Mouse (Mus musculus) frontal cortex, postnatal 36 days (tissue): ENCODE measurements around the gene Srrd.

Experiments
- DNase-seq, 2 experiments: peaks; one replicate each; pipeline ENCODE4 v3.0.0; 2022; ENCODE audit warnings: low spot score in 2 of 2

Gene Srrd

DNA sequence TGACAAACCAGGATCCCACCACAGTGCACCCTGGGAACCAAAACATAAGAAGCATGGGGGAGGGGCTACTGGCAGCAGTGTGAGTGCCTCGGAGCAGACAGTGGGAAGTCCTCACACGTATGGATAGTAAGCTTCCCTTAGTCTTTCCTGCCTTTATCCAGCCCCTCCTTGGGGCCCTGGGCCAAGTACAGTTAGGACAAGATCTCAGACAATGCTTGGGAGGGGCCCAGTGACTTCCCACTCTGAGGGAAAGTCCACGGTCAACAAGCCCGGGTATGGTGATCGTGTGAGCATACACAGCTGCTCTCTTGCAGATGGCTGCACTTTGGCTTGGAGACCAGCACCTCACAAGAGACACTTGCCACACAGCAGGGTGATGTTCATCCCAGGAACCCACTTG is 25.5 kb downstream of the Srrd start:
- no peak for DNase-seq

DNA sequence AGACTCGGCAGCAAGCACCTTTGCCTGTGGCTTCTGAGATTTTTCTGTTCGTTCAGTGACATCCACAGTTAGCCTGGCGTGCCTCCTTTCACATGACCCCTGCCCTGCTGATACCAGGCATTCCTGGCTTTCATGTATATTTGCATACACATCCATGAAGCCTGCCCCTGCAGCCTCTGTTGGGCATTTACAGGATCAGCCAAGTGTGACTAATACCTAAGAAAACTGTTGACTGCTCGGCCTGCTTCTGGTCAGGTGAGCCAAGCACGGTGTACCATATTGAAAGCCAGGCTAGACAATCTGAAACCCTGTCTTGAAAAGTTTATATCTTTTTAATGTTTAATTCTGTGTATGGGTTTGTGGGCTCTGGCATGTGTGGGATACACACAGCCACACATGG is 26.4 kb downstream of the Srrd start:
- DNase-seq, result no peak

DNA sequence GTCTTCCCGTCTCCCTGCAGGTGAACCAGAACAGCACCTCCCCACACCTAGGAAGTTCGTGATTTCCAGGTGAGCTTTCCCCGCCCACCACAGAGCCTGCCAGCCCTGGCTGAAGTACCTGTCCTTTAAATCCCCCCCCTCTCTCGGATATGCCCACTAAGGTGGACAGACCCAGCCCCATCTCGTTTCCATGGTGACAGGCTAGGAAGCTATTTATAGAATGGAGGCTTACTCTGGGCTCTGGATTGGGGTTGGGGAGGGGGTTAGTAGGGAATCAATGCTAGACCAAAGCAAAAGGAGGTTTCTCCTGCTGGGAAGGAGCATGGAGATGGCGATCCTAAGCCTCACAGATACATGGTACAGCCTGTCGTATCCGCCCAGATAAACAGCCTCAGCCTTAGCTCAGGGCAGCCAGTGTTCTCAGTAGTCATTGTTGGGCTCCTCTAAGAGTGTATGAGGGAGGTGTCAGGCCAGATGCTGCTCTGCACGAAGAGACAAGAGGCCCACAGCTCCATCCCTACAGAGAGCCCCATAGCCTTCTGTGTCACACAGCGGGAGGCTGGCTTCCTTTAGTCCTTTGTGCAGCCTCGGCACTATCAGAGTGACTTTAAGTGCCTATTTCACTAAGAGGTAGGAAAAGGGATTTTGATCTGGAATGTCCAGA is 29.5 kb downstream of the Srrd start:
- no peak for DNase-seq

DNA sequence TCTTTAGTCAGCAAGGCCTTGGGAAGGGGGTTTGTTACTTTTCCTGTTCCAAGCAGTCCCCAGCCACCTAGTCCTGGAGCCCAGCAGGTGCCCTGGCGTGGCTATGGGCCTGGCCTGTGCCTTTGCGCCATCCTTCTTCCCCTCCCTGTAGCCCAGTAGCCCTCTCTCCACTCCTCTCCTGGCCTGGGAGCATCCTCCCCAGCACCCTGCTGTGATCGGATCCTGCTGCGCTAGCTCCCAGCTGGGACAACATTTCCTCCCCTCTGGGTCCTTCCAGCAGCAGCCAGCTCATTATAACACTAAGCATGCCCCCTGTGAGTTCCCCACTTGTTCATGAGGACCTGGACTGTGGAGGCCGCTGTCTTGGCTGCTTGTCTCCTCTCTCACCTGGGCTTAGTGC is 37.0 kb downstream of the Srrd start:
- DNase-seq, result no peak

DNA sequence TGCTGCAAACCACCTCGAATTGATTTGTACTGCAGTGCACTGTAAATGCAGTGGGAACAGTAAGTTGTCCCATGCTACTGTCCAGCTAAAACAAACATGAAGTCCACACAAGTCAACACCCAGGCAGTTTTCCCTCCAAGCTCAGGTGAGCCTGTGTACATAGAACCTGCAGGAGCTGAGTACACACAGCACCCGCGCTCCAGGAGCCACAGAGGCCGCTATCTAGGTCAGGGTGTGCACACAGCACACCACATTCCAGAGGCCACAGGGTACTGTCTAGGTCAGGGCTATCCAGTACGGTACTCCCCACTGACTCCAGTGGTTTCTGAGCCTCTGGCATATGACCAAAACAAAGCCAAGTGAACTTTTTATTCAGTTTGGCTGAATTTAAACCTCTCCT is 40.5 kb downstream of the Srrd start:
- DNase-seq, result no peak

DNA sequence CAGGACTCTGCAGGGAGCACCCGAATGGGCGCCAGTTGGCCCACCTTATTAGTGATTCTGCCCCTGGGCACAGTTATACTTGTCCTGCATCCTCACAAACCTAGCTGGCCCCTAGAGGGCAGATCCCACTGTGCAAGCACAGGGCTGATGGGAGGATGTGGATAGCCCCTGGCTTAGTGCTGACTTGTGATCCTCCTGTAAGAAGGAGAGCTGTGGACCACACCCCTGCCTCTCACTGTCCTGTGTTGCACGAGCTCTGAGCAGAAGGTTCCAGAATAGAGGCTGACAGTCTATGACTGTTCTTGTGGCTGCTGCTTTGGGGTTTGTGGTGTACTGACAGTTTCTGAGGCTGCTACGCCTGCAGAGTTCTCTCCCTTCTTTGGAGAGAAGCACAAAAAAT is 41.1 kb downstream of the Srrd start:
- DNase-seq, result no peak

DNA sequence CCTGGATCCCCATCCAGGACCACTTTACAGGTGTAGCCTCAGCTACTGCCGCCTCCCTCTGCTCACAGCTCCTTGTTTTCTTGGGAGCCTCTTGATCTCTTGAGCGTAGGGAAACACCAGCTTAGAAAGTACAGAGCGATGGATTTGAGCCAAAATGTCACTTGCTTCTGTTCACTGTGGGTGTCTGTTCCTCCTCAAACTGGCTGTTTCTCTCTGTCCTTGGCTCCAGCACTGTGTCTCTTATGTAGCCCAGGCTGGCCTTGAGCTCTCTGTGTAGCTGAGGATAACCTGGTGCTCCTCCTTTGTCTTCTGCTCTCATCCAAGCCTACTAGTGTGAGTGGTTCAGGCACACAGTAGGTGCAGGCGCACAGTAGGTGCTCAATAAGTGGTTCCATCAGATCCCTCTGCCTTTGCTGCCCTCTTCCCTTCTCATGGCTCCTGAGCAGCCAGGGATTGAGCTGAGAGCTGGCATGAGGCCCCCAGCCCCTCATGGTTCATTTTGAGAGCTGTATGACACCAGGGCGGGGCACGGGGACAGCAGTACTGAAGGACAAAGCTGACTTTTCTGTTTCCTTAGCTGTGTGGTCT is 42.0 kb downstream of the Srrd start:
- DNase-seq, result no peak

DNA sequence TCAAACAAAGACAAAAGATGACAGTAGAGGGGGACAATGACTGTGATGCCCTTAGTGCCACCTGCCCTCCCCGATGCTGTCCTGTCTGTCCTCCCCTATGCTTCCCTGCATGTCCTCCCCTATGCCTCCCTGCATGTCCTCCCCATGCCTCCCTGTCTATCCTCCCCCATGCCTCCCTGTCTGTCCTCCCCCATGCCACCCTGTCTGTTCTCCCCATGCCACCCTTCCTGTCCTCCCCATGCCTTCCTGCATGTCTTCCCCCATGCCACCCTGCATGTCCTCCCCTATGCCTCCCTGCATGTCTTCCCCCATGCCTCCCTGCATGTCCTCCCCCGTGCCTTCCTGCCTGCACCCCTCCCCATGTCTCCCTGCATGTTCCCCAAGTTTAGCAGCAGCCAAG is 42.7 kb downstream of the Srrd start:
- no peak for DNase-seq

DNA sequence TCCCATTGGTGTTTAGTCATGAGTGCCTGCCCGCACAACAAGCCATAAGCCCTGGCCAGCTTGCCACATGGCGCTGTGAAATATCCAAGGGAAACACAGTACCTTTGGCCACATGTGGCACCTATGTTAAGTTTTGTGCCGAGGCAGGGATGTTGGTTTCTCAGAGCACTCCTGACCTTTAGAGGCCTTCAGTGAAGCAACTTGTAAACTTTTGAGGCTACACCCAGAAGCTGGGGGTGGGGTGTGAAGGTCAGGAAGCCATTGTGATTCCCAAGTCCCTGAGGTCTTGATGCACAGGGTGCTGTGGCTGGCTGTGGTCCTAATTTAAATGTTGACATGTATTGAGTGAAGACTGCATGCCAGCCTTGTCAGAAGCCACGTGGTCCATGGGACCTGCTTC is 43.4 kb downstream of the Srrd start:
- no peak for DNase-seq

DNA sequence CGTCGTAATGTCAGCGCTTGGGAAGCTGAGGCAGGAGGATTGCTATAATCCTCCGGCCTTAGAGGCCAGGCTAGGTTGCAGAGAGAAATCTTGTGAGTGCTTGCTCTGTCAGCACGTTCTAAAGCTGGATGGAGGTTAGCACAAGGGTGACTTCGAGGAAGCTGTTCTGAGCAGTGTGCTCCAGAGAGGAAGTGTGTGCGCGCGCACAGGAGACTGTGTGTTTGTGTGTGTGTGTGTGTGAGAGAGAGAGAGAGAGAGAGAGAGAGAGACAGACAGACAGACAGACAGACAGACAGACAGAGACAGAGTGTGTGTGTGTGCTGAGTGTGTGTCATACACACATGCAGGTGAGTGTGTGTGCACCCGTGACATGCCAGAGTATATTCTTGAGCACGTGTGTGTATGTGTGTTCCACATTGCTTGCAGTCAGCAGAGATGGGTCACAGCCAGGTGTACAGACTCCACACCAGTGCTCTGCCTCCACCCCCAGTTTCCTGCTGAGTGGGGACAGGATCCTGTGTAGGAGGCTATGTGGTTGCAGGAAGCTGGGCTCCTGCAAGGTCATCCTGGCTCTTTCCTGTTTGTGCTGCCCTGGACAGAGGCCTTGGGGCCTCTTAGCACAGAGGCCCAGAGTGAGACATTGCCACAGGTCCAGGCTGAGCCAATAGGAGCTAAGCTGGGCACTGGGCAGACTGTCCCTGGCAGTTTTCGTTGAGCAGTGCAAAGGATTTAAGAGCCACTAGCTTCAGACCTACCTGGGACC is 44.4 kb downstream of the Srrd start:
- no peak for DNase-seq

DNA sequence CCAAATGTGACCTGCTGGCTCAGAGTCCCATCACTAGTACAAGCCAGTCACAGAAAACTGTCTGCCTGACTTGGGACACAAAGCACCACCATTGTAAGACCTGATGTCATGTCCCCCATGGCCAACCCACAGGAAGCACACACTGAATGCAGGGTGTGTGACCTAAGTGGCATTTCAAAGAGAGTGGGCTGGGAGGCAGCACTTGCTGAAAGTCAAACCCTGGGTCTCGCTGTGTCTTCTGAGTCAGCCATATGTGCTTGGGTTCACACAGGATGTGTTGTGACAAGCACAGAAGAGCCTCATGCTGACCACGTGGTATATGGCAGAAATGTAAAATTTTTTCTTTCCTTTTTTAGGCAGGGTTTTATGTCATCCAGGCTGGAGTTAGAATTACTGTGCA is 45.6 kb downstream of the Srrd start:
- no peak for DNase-seq

DNA sequence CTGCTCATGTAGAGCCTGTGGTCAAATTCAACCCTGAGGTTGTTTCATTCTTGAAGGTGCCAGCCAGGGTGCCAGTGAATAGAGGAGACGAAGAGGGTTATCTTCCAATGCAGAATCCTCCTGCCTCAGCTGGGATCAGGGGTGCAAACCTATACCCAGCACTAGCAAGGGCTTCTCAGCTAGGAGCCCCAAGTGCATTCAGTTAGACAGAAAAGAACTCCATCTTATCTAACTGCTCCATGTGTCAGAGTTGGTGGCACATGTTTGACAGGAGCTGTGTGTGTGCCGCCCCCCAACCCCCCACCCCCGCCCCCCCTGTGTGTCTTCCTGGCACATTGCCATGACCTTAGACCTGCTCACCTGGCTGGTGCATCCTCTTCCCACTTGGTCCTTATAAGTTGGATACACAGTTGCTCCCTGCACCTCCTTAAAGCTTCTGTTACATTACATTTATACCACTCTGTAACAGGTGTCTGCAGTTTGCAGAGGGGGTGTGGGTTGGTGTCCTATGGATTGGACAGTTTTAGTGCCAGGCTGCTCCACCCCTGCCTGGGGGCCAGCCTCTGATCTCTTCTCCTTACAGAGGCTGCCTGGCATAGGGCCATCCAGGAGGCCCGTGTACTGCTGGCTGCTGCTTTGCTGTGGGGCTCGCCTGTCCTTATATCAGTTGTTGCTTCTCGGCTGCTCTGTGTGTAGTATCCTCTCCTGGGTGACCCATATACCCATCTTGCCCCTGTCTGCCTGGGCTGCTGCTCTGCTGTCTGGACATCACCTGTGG is 46.2 kb downstream of the Srrd start:
- no peak for DNase-seq

DNA sequence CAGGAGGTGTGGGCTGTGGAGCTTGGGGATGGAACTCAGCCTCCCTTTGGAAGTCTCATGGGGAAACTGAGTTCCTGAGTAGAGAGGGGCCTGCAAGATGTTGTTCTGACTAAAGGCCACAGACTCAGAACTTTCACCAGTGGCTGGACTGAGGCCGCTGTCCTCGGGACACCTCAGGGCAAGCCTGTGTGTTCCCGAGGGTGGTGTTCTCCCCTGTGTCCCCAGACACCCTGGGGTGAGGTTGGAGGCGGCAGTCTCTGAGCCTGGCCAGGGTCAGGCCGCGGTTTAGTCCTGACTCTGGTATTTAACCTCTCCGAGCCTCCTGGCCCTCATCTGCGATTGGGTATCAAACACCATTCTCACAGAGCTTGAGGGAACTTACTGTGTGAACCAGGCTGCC is 47.3 kb downstream of the Srrd start:
- DNase-seq, result no peak

DNA sequence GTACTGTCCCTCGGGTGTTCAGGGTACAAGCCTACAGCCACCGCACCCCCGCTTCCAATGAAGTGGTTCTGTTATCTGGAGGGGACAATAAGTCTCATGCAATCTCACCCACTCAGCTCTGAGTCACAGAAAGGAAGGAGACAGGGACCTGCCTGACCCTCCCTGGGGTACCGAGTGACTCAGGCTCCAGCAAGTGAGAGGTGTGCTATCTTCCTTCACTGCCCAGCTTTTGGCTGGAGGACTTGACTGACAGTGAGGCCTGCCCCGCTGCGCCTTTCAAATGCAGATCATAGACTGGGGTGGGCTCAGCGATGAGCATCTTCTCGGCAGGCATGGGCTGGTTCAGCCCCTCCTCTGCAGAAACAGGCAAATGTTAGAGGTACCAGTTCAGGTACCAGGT is 47.7 kb downstream of the Srrd start:
- no peak for DNase-seq

DNA sequence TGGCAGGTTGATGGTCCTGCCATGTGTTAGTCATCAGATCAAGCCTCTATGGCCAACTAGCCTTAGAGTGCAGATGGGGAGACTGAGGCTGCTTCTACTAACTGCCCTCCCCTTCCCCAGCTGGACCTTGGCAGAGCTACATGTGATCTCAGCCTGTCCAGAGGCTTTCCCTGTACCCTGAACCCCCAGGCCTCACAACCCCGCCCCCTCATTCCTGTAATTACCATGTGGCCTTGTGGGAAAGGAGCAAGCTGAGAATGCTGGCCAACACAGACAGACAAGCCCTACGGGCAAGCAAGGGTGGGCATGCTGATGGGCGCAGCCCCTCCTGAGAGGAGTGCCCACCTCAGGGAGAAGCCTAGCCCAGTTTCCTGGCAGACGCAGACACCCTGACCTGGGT is 48.1 kb downstream of the Srrd start:
- no peak for DNase-seq

DNA sequence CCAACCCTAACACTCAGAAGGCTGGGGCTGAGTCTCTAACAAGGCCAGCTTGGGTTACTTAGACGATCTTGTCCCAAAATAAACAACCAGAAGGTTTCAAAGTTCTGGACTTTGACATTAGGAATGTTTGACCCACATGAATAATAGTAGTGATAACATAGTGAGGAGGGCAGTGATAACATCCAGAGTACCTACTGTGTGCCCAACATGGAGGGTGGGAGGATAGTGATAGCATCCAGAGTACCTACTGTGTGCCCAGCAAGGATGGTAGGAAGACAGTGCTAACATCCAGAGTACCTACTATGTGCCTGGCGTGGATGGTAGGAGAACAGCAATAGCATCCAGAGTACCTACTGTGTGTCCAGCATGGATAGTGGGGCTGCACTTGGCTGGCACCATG is 49.0 kb downstream of the Srrd start:
- DNase-seq, result no peak

DNA sequence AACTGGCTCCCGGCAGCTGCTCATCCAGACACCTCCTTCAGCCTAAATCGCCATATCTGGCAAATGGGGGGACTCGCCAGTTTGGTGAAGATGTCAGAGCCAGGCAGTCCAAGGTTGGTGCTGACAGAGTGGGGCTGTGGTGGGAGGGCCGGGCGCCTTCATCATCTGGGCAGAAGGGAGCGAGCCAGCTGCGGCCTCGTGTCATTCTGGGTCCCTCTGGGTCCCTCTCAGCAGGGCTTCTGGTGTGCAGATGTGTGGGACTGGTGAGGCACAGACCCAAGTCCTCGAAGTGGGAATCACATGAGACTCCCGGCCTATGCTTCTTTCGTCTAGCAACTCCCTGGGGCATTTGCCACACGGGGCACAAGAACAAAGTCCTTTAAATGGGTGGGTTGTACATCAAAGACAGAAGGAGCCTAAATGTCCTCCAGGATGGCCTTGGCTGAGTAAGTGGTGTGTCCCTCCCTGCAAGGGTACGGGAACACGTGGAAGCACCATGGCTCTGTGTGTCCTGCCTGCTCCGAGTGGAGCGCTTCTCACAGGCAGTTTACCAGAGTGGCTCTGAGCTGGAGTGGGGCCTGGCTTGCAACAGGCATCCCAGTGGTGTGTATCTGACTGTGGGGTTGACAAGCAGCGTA is 50.4 kb downstream of the Srrd start:
- no peak for DNase-seq

DNA sequence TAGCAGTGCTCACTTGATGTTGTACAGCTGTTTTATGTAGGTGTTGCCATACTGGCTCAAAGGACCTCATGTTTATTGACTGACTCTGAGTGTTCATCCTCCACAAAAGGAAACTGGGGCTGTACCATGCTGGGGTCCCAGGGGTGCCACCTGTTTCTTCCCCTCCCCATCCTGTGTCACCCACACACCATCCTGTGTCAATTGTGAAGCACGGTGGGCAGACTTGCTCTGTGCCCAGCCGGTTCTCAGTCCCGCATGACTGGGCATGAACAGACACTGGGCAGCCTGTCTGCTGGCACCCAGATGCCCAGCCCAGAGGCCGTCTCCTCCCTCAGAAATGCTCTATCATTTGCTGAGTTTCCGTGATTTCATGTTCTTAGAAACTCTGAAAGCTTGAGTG is 51.0 kb downstream of the Srrd start:
- no peak for DNase-seq

DNA sequence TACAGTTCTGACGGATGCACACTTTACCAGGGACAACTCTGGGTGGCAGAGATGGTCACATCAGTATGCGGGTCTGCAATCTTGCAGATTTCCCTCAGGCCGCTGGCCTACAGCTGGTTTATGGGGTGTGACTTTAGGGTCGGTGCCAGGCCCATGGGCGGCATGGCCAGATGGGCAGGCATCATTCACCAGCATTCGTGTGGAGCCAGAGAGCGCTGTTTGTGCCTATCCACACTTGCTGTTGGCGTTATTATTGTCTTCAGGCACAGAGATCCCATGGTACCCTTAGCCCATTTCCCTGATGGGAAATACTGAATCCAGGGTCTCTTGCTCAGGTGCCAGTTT is 52.3 kb downstream of the Srrd start:
- no peak for DNase-seq

DNA sequence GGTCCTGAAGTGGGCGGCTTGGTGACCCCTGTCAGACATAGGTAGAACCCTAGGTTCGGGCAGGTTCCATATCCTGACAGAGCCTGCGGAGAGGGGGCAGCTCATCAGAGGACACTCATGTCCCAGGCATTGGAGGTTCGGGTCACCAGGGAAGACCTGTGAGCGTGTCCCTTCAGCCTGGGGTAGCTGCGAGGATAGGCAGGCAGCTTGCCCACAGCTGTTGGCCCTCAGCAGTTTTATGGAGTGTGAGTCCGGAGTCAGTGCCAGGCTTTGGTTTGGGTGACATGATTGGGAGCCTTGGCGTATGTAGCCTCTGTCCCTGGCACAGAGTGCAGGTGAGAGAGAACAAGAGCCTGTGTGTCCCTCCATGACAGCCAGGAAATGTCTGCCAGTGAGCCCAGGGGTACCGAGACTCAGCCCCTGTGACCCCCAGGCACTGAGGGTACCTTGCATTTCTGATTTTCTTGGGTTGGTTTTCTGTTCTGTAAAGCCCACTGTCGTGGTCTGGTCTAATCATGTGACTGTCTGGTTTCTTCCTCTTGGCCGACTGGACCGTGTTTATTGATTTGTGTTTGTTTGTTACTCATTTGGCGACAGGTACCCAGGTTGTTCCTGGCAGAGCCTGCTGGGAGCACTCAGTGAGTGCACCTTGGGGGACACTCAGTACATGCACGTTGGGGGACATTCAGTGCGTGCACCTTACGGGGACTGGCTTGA is 52.9 kb downstream of the Srrd start:
- no peak for DNase-seq

DNA sequence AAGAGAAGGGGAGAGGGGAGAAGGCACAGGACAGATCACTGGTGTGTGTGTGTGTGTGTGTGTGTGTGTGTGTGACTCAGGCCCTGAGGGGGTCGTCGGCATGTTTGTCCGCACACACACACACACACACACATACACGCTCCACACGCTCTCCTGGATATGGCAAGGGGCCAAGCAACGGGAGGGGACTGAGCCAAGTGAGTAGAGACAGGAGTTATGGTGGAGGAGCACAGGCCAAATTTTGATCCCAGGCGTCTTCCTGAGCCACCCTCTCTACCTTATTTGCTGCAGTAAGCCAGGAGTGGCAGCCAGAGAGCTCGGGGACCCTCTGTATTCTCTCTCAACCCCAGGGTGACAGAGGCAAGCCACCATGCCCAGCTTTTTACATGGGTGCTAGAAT is 53.6 kb downstream of the Srrd start:
- no peak for DNase-seq
